Mouse (Mus musculus) MEL (cell line): ENCODE data around the gene Larp7. TPM values are rescaled to one million over a fixed set of nuclear protein-coding genes. Genes with fewer than 3 reads are reported as not detected.
A peak's percentile ranks its signal among the peaks of the same experiment; 100 is the strongest.

Source experiments
- DNase-seq: peaks from one replicate; pipeline ENCODE4 v3.0.0; 2011; ENCODE audit warnings: low read depth, low spot score
- H3K27ac ChIP-seq: 2 replicates; pipeline ENCODE4 v1.5.1; 2012; ENCODE audit warnings: low read depth, mild to moderate bottlenecking, control low read depth, low read length, moderate library complexity; ENCODE audit not compliant: control insufficient read depth
- H3K27me3 ChIP-seq, 2 experiments: fragments of 150-350 bp in 1 of 2; sonication (generic) in 1 of 2; 2 replicates each; pipeline ENCODE4 v1.6.1; 2012; ENCODE audit warnings: low read length in 2 of 2, mild to moderate bottlenecking in 2 of 2, improper control_type of control experiment in 1 of 2, moderate library complexity in 1 of 2; ENCODE audit not compliant: insufficient read depth in 2 of 2, control insufficient read depth in 1 of 2
- H3K36me3 ChIP-seq, 2 experiments: 2 replicates each; pipeline ENCODE4 v1.6.1; 2012 to 2014; ENCODE audit warnings: low read length in 2 of 2, improper control_type of control experiment in 1 of 2, inconsistent platforms in 1 of 2, mild to moderate bottlenecking in 1 of 2; ENCODE audit not compliant: insufficient read depth in 2 of 2, control insufficient read depth in 1 of 2
- H3K4me1 ChIP-seq, 2 experiments: fragments of 150-350 bp in 1 of 2; sonication (generic) in 1 of 2; 2 replicates each; pipeline ENCODE4 v1.6.1; 2012; ENCODE audit warnings: low read length in 2 of 2, improper control_type of control experiment in 1 of 2, mild to moderate bottlenecking in 1 of 2; ENCODE audit not compliant: insufficient read depth in 2 of 2, control insufficient read depth in 1 of 2
- H3K4me3 ChIP-seq, 2 experiments: fragments of 150-350 bp in 1 of 2; sonication (generic) in 1 of 2; 2 replicates each; pipeline ENCODE4 v1.5.1; 2012; ENCODE audit warnings: low read depth in 2 of 2, low read length in 2 of 2, mild to moderate bottlenecking in 2 of 2, moderate library complexity in 2 of 2, control low read depth in 1 of 2, improper control_type of control experiment in 1 of 2; ENCODE audit not compliant: control insufficient read depth in 1 of 2, insufficient read depth in 1 of 2
- H3K79me2 ChIP-seq: 2 replicates; pipeline ENCODE4 v1.6.1; 2012; ENCODE audit warnings: mild to moderate bottlenecking, low read length, moderate library complexity; ENCODE audit not compliant: control insufficient read depth, poor library complexity, insufficient read depth
- H3K9ac ChIP-seq: 2 replicates; pipeline ENCODE4 v1.6.1; 2012; ENCODE audit warnings: low read depth, mild to moderate bottlenecking, control low read depth, low read length, moderate library complexity; ENCODE audit not compliant: control insufficient read depth, poor library complexity, severe bottlenecking
- H3K9me3 ChIP-seq: fragments of 150-350 bp; sonication (generic); replicated peaks from 2 replicates; pipeline ENCODE4 v1.6.1; 2012; ENCODE audit warnings: mild to moderate bottlenecking, low read length, improper control_type of control experiment, moderate library complexity; ENCODE audit not compliant: insufficient read depth
- BHLHE40 ChIP-seq: IDR thresholded peaks from 2 replicates; pipeline ENCODE4 v1.6.1; 2012; ENCODE audit warnings: low read depth, mild to moderate bottlenecking, inconsistent platforms, low read length, improper control_type of control experiment, borderline replicate concordance
- CHD1 ChIP-seq: IDR thresholded peaks from 2 replicates; pipeline ENCODE4 v1.6.1; 2012; ENCODE audit warnings: low read depth, mild to moderate bottlenecking, inconsistent platforms, low read length, improper control_type of control experiment
- CHD2 ChIP-seq: IDR thresholded peaks from 2 replicates; pipeline ENCODE4 v1.6.1; 2011; ENCODE audit warnings: low read length, improper control_type of control experiment
- CTCF ChIP-seq, 3 experiments: IDR thresholded peaks in 2 of 3; conservative IDR thresholded peaks in 1 of 3; 2 replicates each; pipeline ENCODE4 v1.5.1; 2011 to 2012; ENCODE audit warnings: low read length in 3 of 3, low read depth in 2 of 3, mild to moderate bottlenecking in 2 of 3, improper control_type of control experiment in 1 of 3, inconsistent platforms in 1 of 3, mixed read lengths in 1 of 3, moderate library complexity in 1 of 3; ENCODE audit not compliant: control insufficient read depth in 1 of 3, insufficient read depth in 1 of 3, poor library complexity in 1 of 3, severe bottlenecking in 1 of 3
- E2F4 ChIP-seq: IDR thresholded peaks from 2 replicates; pipeline ENCODE4 v1.6.1; 2011; ENCODE audit warnings: low read depth, low read length, improper control_type of control experiment, borderline replicate concordance
- EP300 ChIP-seq, 2 experiments: IDR thresholded peaks; 2 replicates each; pipeline ENCODE4 v1.6.1; 2011; ENCODE audit warnings: improper control_type of control experiment in 2 of 2, low read length in 2 of 2, low read depth in 1 of 2, mild to moderate bottlenecking in 1 of 2
- GATA1 ChIP-seq: IDR thresholded peaks from 2 replicates; pipeline ENCODE4 v1.6.1; 2011; ENCODE audit warnings: low read depth, low read length, improper control_type of control experiment
- HCFC1 ChIP-seq: IDR thresholded peaks from 2 replicates; pipeline ENCODE4 v1.6.1; 2012; ENCODE audit warnings: low read depth, mild to moderate bottlenecking, inconsistent platforms, low read length, improper control_type of control experiment, moderate library complexity
- MAX ChIP-seq: IDR thresholded peaks from 2 replicates; pipeline ENCODE4 v1.6.1; 2011; ENCODE audit warnings: low read length, improper control_type of control experiment
- MAZ ChIP-seq: IDR thresholded peaks from 2 replicates; pipeline ENCODE4 v1.6.1; 2012; ENCODE audit warnings: low read depth, mild to moderate bottlenecking, inconsistent platforms, low read length, improper control_type of control experiment
- MXI1 ChIP-seq: IDR thresholded peaks from 2 replicates; pipeline ENCODE4 v1.6.1; 2011; ENCODE audit warnings: mild to moderate bottlenecking, low read depth, low read length, improper control_type of control experiment
- MYB ChIP-seq: IDR thresholded peaks from 2 replicates; pipeline ENCODE4 v1.6.1; 2011; ENCODE audit warnings: mild to moderate bottlenecking, low read depth, low read length, improper control_type of control experiment
- MYC ChIP-seq: IDR thresholded peaks from 2 replicates; pipeline ENCODE4 v1.6.1; 2011; ENCODE audit warnings: low read depth, mild to moderate bottlenecking, low read length, improper control_type of control experiment, moderate library complexity
- NELFE ChIP-seq: IDR thresholded peaks from 2 replicates; pipeline ENCODE4 v1.6.1; 2011; ENCODE audit warnings: low read depth, low read length, improper control_type of control experiment
- NRF1 ChIP-seq: IDR thresholded peaks from 2 replicates; pipeline ENCODE4 v1.6.1; 2014; ENCODE audit warnings: low read depth, mild to moderate bottlenecking, inconsistent platforms, low read length, improper control_type of control experiment, moderate library complexity; ENCODE audit not compliant: poor library complexity, insufficient read depth, severe bottlenecking
- POLR2A ChIP-seq, 2 experiments: IDR thresholded peaks; 2 replicates each; pipeline ENCODE4 v1.6.1; 2011 to 2012; ENCODE audit warnings: low read length in 2 of 2, mild to moderate bottlenecking in 2 of 2, control low read depth in 1 of 2, improper control_type of control experiment in 1 of 2, low read depth in 1 of 2, moderate library complexity in 1 of 2; ENCODE audit not compliant: control insufficient read depth in 1 of 2, insufficient read depth in 1 of 2, poor library complexity in 1 of 2
- POLR2AphosphoS2 ChIP-seq: IDR thresholded peaks from 2 replicates; pipeline ENCODE4 v1.6.1; 2011; ENCODE audit warnings: low read length, improper control_type of control experiment
- RAD21 ChIP-seq: IDR thresholded peaks from 2 replicates; pipeline ENCODE4 v1.6.1; 2011; ENCODE audit warnings: mild to moderate bottlenecking, low read depth, low read length, improper control_type of control experiment
- RCOR1 ChIP-seq: IDR thresholded peaks from 2 replicates; pipeline ENCODE4 v1.6.1; 2012; ENCODE audit warnings: low read depth, mild to moderate bottlenecking, inconsistent platforms, low read length, improper control_type of control experiment
- SIN3A ChIP-seq: IDR thresholded peaks from 2 replicates; pipeline ENCODE4 v1.6.1; 2012; ENCODE audit warnings: low read length, improper control_type of control experiment, inconsistent platforms
- SMC3 ChIP-seq: IDR thresholded peaks from 2 replicates; pipeline ENCODE4 v1.6.1; 2011; ENCODE audit warnings: low read depth, low read length, improper control_type of control experiment
- TAL1 ChIP-seq: IDR thresholded peaks from 2 replicates; pipeline ENCODE4 v1.6.1; 2012; ENCODE audit warnings: mild to moderate bottlenecking, inconsistent platforms, low read length, moderate library complexity, mixed read lengths
- TCF12 ChIP-seq: IDR thresholded peaks from 2 replicates; pipeline ENCODE4 v1.6.1; 2014; ENCODE audit warnings: low read depth, mild to moderate bottlenecking, inconsistent platforms, low read length, improper control_type of control experiment, moderate library complexity
- USF1 ChIP-seq: IDR thresholded peaks from 2 replicates; pipeline ENCODE4 v1.6.1; 2014; ENCODE audit warnings: low read depth, mild to moderate bottlenecking, inconsistent platforms, low read length, improper control_type of control experiment, moderate library complexity
- ZMIZ1 ChIP-seq: IDR thresholded peaks from 2 replicates; pipeline ENCODE4 v1.6.1; 2012; ENCODE audit warnings: low read depth, mild to moderate bottlenecking, inconsistent platforms, low read length, improper control_type of control experiment, moderate library complexity
- polyA plus RNA-seq, 2 experiments: library from polyadenylated mRNA; stranded (reverse) in 1 of 2; unstranded in 1 of 2; fragments of >175 nt in 1 of 2; fragments of >200 nt in 1 of 2; gene quantifications; 2 replicates each; pipeline versions ENCODE4 v1.2.1 to v1.2.4; 2012; ENCODE audit warnings: low replicate concordance in 2 of 2, low read depth in 1 of 2; ENCODE audit not compliant: insufficient read length in 2 of 2, insufficient read depth in 1 of 2, missing spikeins in 1 of 2
- total RNA-seq: library from RNA; depleted of rRNA; stranded (reverse); fragments of 300-350 nt; gene quantifications from 2 replicates; pipeline ENCODE4 v1.2.3, GENCODE M21; 2012

Larp7 gene
- total and polyA plus RNA-seq, 3 experiments: 50.5 to 252 (median 61.3) TPM

GRCm38 (mm10) chr3:127498197-127498741, 54.9 kb downstream of the Larp7 start (continued):
- TF ChIP-seq ZMIZ1 (peak; percentile 70; the same call in 1 of the 2 replicates), BHLHE40 (no peak; the same call in 1 of the 2 replicates), MAX (peak; percentile 38; the same call in 1 of the 2 replicates)

- H3K4me1 ChIP-seq: no peaks in the 10 kb centered on the region
- no peak for TF ChIP-seq CTCF (IDR thresholded peaks at IDR 0.05 in 2 of 3, conservative IDR thresholded peaks at IDR 0.05 in 1 of 3; ENCODE audit: control insufficient read depth in 1 of 3, insufficient read depth in 1 of 3, low read depth in 2 of 3, low read length in 3 of 3, poor library complexity in 1 of 3, severe bottlenecking in 1 of 3)
- no peak for TF ChIP-seq MYC
- no peak for TF ChIP-seq MXI1
- no peak for TF ChIP-seq BHLHE40
- no peak for TF ChIP-seq MAZ
- no peak for TF ChIP-seq SMC3
- no peak for TF ChIP-seq HCFC1
- TF ChIP-seq E2F4: no peak
- no peak for TF ChIP-seq SIN3A
- no peak for TF ChIP-seq POLR2A (IDR thresholded peaks at IDR 0.05; ENCODE audit: control insufficient read depth in 1 of 2, insufficient read depth in 1 of 2, low read depth in 1 of 2, low read length in 2 of 2, poor library complexity in 1 of 2)
- no peak for TF ChIP-seq POLR2AphosphoS2
- no peak for TF ChIP-seq NELFE
- H3K27me3 ChIP-seq: no peaks in the 10 kb centered on the region
- H3K27ac ChIP-seq: no peak overlapping the region
- H3K4me3 ChIP-seq: no peak overlapping the region
- no peaks in the 10 kb centered on the region for H3K36me3 ChIP-seq
- H3K79me2 ChIP-seq: no peaks in the 10 kb centered on the region
- no peak for DNase-seq
- no peaks in the 10 kb centered on the region for H3K9me3 ChIP-seq
- no peak overlapping the region for H3K9ac ChIP-seq
Measured at GRCm38 (mm10) chr3:127492663-127493062, 60.5 kb downstream of the Larp7 start.

GRCm38 (mm10) chr3:127487302-127487701, 65.8 kb downstream of the Larp7 start:
- Histone ChIP-seq H3K27me3 (no peaks in the 10 kb centered on the region), H3K9ac (no peak overlapping the region), H3K4me3 (no peak overlapping the region), H3K79me2 (no peaks in the 10 kb centered on the region), H3K36me3 (no peaks in the 10 kb centered on the region), H3K27ac (no peak overlapping the region), H3K9me3 (no peaks in the 10 kb centered on the region), H3K4me1 (no peaks in the 10 kb centered on the region)
- DNase-seq: no peak
- TF ChIP-seq TAL1 (no peak), CHD1 (no peak), MAZ (no peak), NRF1 (no peak), CHD2 (no peak), USF1 (no peak), MYC (no peak), TCF12 (no peak), MXI1 (no peak), RCOR1 (no peak), RAD21 (no peak), MYB (no peak), EP300 (IDR thresholded peaks at IDR 0.05; ENCODE audit: low read depth in 1 of 2, low read length in 2 of 2) (no peak), GATA1 (no peak)
